Mouse (Mus musculus) limb, embryonic 12.5 days (tissue): Measurements from ENCODE around the gene Aldh1a3. TPM values are rescaled to one million over a fixed set of nuclear protein-coding genes. Genes with fewer than 3 reads are reported as not detected.

ENCODE experiments used
- ATAC-seq: fragments of 200-750 bp; cut with Nextera tagmentation; 2 replicates; pipeline ENCODE4 v1.8.0; 2017; ENCODE audit warnings: low read depth, moderate TSS enrichment; ENCODE audit not compliant: insufficient number of reproducible peaks, insufficient read depth, low FRiP score, low TSS enrichment
- H3K27ac ChIP-seq: fragments of 300-500 bp; sonication (generic); 2 replicates; pipeline ENCODE4 v1.5.1; 2016; ENCODE audit warnings: mild to moderate bottlenecking, moderate library complexity
- H3K27me3 ChIP-seq: fragments of 300-500 bp; sonication (generic); 2 replicates; pipeline ENCODE4 v1.6.1; 2016; ENCODE audit warnings: mild to moderate bottlenecking, moderate library complexity
- H3K36me3 ChIP-seq: fragments of 300-500 bp; sonication (generic); 2 replicates; pipeline ENCODE4 v1.6.1; 2016; ENCODE audit warnings: mild to moderate bottlenecking, moderate library complexity
- H3K4me1 ChIP-seq: fragments of 300-500 bp; sonication (generic); replicated peaks from 2 replicates; pipeline ENCODE4 v1.6.1; 2016
- H3K4me2 ChIP-seq: fragments of 300-500 bp; sonication (generic); 2 replicates; pipeline ENCODE4 v1.6.1; 2016; ENCODE audit warnings: mild to moderate bottlenecking, moderate library complexity
- H3K4me3 ChIP-seq: fragments of 300-500 bp; sonication (generic); replicated peaks from 2 replicates; pipeline ENCODE4 v1.5.1; 2016; ENCODE audit warnings: mild to moderate bottlenecking
- H3K9ac ChIP-seq: fragments of 300-500 bp; sonication (generic); replicated peaks from 2 replicates; pipeline ENCODE4 v1.6.1; 2016; ENCODE audit warnings: mild to moderate bottlenecking, moderate library complexity
- H3K9me3 ChIP-seq: fragments of 300-500 bp; sonication (generic); 2 replicates; pipeline ENCODE4 v1.6.1; 2016; ENCODE audit warnings: mild to moderate bottlenecking, moderate library complexity
- WGBS: fragments of 180-500 bp; shearing (Covaris S2); methylation state at CpG from one replicate; pipeline ENCODE4 v1.1.7; 2016; 5-methylcytosine and 5-hydroxymethylcytosine counted together
- polyA plus RNA-seq: library from polyadenylated mRNA; unstranded; fragments of >200 nt; fragmentation: Nextera tagmentation; extraction: Ambion mirVana; gene quantifications from 2 replicates; pipeline ENCODE4 v1.2.1, GENCODE M21; 2016

Aldh1a3 gene
- polyA plus RNA-seq, 1 experiment from 2014 or later = 6.8 TPM

DNA sequence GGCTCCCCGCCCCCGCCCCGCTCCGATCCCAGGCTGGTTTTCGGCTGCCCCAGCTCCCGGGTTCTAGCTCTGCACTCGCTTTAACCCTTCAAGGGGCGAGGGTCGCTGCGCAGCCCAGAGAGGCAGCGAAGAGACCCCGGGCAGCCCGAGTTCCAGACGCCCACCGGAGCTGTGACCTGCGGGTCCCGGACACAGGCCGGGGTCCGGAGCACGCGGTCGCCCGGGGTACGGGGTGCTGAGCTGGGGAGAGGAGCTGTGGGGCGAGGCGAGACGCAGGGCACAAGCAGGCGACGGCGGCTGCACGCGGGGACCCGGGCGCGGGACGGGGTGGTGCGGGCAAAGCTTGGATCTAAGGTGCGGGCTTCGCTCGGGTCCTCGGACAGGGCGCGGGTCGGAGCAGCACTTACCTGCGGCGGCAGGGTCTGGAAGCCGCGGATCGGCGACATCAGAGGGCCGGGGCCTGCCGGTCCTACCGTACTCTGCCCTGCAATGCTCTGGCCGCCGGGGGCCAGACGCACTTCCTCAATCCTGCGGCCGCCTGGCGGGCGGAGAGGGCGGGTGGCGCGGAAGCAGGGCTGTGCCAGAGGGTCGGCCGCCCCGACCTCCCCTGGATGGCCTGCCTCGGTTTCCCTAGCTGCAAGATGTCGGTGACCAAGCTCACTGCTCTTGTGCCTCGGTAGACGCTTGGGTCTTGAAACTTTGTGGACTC, 39.4 kb downstream of the Aldh1a3 start, which contains the start of gene Lrrk1:
Gene Lrrk1, minus strand, starts transcription at position 538 of the 709 bp plus-strand sequence.
- Histone ChIP-seq H3K9me3 (no peaks in the 10 kb centered on the region), H3K27ac (peak within 1 kb of the TSS; percentile 50; the same call in 1 of the 2 replicates), H3K4me1 (peaks cover 38% of the 10 kb centered on the region), H3K36me3 (no peaks in the 10 kb centered on the region), H3K4me3 (peak within 1 kb of the TSS; percentile 70), H3K9ac (peak within 1 kb of the TSS; percentile 91), H3K4me2 (peak within 1 kb of the TSS; percentile 93), H3K27me3 (no peaks in the 10 kb centered on the region)
- ATAC-seq = peak; percentile 64; the same call in 1 of the 2 replicates
- WGBS = under 1% methylated on average over 70 of the region's 70 CpGs

DNA sequence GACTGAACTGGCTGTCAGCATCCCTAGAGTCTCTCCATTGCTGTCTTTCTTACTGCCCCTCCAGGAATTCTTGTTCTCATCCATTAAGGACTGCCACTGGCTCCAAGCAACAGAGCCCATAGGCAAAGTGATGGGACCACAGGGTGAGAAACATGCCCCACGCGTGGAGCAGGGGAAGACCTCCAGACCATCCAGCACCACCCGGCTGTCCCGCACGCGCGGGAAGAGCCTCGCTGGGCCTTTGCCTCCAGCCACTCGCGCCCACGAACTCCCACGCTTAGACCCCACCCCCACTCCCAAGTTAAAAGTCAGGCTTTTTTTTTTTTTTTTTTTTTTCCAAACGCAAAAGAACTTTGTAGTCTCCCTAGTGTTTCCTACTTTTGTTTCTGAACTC, 39.9 kb downstream of the Aldh1a3 start:
- Histone ChIP-seq H3K9ac (peak overlapping the region; percentile 91), H3K4me1 (peaks cover 36% of the 10 kb centered on the region), H3K27me3 (no peaks in the 10 kb centered on the region), H3K4me2 (peak overlapping the region; percentile 93), H3K36me3 (no peaks in the 10 kb centered on the region), H3K9me3 (no peaks in the 10 kb centered on the region), H3K27ac (no peak overlapping the region), H3K4me3 (peak overlapping the region; percentile 70)
- 1% methylated on average over 13 of the region's 13 CpGs for WGBS
- no peak for ATAC-seq

- Histone ChIP-seq H3K9ac (no peak overlapping the region), H3K36me3 (no peaks in the 10 kb centered on the region), H3K4me2 (no peak overlapping the region), H3K4me3 (no peak overlapping the region), H3K4me1 (peaks cover 31% of the 10 kb centered on the region), H3K9me3 (no peaks in the 10 kb centered on the region), H3K27ac (no peak overlapping the region), H3K27me3 (no peaks in the 10 kb centered on the region)
- no peak for ATAC-seq
- 95% methylated on average over 6 of the region's 6 CpGs for WGBS
These were observed 40.9 kb downstream of the Aldh1a3 start for GRCm38 (mm10) chr7:66386411-66386810.

- no peak overlapping the region for H3K4me3 ChIP-seq
- no peak overlapping the region for H3K27ac ChIP-seq
- no peak for ATAC-seq
- H3K36me3 ChIP-seq = no peaks in the 10 kb centered on the region; the same call in 1 of the 2 replicates
- no peaks in the 10 kb centered on the region for H3K27me3 ChIP-seq
- H3K9me3 ChIP-seq = no peaks in the 10 kb centered on the region
- H3K4me1 ChIP-seq = peaks cover 31% of the 10 kb centered on the region
- H3K4me2 ChIP-seq = no peak overlapping the region
- no peak overlapping the region for H3K9ac ChIP-seq
- whole genome bisulfite sequencing = 93% methylated on average over 11 of the region's 12 CpGs
These were observed 41.5 kb downstream of the Aldh1a3 start for GRCm38 (mm10) chr7:66385826-66386225.

DNA sequence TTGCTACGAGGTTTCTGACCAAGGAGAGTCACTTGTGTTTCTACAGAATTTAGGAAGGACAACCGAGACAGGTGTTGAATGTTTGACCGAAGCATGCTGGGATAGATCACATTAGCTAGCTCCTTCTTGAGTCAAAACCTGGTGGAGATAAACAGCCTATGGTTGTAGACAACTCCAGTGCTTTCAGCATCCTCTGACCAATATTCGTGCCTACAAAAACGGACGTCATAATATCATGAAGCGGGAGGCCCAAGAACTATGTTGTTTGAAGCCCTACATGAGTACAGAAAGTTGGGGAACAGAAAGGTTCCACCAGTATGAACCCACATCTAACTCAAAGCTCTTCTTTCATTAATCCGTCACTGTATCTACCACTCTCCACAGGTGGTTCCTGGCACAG, 42.4 kb downstream of the Aldh1a3 start:
- no peak overlapping the region for H3K4me2 ChIP-seq
- H3K36me3 ChIP-seq = no peaks in the 10 kb centered on the region; the same call in 1 of the 2 replicates
- no peak for ATAC-seq
- no peak overlapping the region for H3K27ac ChIP-seq
- no peak overlapping the region for H3K4me3 ChIP-seq
- H3K4me1 ChIP-seq = peaks cover 31% of the 10 kb centered on the region
- 93% methylated on average over 8 of the region's 8 CpGs for WGBS
- no peaks in the 10 kb centered on the region for H3K27me3 ChIP-seq
- H3K9ac ChIP-seq = no peak overlapping the region
- no peaks in the 10 kb centered on the region for H3K9me3 ChIP-seq

DNA sequence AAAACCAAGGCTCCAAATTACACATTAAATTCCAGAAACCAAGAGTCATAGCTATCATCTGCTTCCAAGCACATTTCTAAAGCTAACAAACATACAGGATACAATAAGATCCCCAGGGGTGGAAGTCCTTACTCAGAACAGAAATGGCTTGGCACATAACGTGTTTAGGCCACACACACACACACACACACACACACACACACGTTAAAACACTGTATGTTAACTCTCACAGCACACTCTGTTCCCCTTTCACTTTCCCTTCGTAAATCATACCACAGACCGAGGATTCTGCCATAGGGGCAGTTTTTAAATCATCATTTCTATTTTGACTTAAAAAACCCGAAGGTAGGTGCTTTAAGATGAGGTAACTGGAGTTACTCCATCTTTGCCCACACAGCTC, 43.1 kb downstream of the Aldh1a3 start:
- no peaks in the 10 kb centered on the region; the same call in 1 of the 2 replicates for H3K36me3 ChIP-seq
- no peak overlapping the region for H3K4me2 ChIP-seq

GRCm38 (mm10) chr7:66376560-66376959, 50.8 kb downstream of the Aldh1a3 start:
- Histone ChIP-seq H3K27ac (no peak overlapping the region), H3K9me3 (0 out of 2 replicates have a peak, but pooled peaks cover 2% of the 10 kb centered on the region), H3K27me3 (no peaks in the 10 kb centered on the region), H3K4me1 (no peaks in the 10 kb centered on the region), H3K4me3 (no peak overlapping the region), H3K36me3 (no peaks in the 10 kb centered on the region; the same call in 1 of the 2 replicates), H3K9ac (no peak overlapping the region), H3K4me2 (no peak overlapping the region)
- ATAC-seq = no peak
- WGBS = 79% methylated on average over 10 of the region's 10 CpGs

More for the DNA sequence above, 43.1 kb downstream of the Aldh1a3 start:
- H3K27ac ChIP-seq = no peak overlapping the region
- no peaks in the 10 kb centered on the region for H3K9me3 ChIP-seq
- no peak for ATAC-seq
- H3K4me3 ChIP-seq = no peak overlapping the region
- no peak overlapping the region for H3K9ac ChIP-seq
- H3K27me3 ChIP-seq = no peaks in the 10 kb centered on the region
- H3K4me1 ChIP-seq = peaks cover 31% of the 10 kb centered on the region
- WGBS = 71% methylated on average over 5 of the region's 5 CpGs

GRCm38 (mm10) chr7:66375736-66376135, 51.6 kb downstream of the Aldh1a3 start:
- Histone ChIP-seq H3K4me3 (no peak overlapping the region), H3K27me3 (no peaks in the 10 kb centered on the region), H3K4me2 (no peak overlapping the region), H3K36me3 (no peaks in the 10 kb centered on the region; the same call in 1 of the 2 replicates), H3K9ac (no peak overlapping the region), H3K4me1 (no peaks in the 10 kb centered on the region), H3K9me3 (0 out of 2 replicates have a peak, but pooled peaks cover 2% of the 10 kb centered on the region), H3K27ac (no peak overlapping the region)
- WGBS = 93% methylated on average over 4 of the region's 4 CpGs
- no peak for ATAC-seq

DNA sequence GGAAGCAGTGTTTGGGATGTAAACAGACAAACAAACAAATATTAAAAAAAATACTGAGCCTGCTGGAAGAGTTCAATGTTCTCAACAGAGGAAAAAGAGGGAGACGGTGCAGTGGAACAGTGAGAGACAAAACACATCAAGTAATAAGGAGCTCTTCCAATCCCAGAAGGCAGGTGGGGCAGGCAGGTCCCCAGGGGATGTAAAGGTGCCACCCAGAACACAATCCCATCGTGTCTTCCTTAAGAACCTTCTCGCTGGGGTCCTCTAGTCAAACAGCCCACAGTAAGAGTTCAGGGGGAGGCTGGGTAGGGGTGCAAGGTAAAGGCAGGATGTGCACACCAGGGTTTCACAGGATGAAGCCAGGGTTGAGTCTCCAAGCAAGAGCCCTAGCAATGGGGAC, 53.9 kb downstream of the Aldh1a3 start:
- no peak for ATAC-seq
- 84% methylated on average over 3 of the region's 3 CpGs for WGBS

DNA sequence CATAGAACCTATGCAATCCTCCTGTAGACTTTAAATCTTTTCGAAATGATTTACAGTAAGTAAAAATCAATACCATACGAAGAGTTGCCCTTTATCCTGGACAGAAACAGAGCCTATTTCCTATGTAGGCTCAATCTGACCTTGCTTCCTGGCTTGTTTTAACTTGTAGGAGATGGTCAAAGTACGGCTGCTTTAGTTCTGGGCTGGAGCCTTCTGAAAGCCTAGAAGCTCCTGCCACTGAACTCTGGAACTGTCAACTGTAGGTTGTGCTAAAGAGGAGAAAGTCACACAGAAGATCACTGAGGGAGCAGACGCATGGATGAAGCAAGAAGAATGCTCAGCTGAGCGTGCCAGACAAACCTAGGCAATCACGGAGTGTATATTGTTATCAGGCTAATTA, 56.3 kb downstream of the Aldh1a3 start:
- no peak for ATAC-seq
- H3K27me3 ChIP-seq = no peaks in the 10 kb centered on the region
- no peak overlapping the region for H3K9ac ChIP-seq
- no peak overlapping the region for H3K4me2 ChIP-seq
- H3K36me3 ChIP-seq = no peaks in the 10 kb centered on the region
- 0 out of 2 replicates have a peak, but pooled peaks cover 2% of the 10 kb centered on the region for H3K9me3 ChIP-seq
- H3K27ac ChIP-seq = no peak overlapping the region
- H3K4me3 ChIP-seq = no peak overlapping the region
- peaks cover 6% of the 10 kb centered on the region for H3K4me1 ChIP-seq
- WGBS = 88% methylated on average over 6 of the region's 6 CpGs

More for the DNA sequence above, 53.9 kb downstream of the Aldh1a3 start:
- Histone ChIP-seq H3K27ac (no peak overlapping the region), H3K36me3 (no peaks in the 10 kb centered on the region), H3K9me3 (0 out of 2 replicates have a peak, but pooled peaks cover 2% of the 10 kb centered on the region), H3K27me3 (no peaks in the 10 kb centered on the region), H3K4me2 (no peak overlapping the region), H3K4me1 (peaks cover 6% of the 10 kb centered on the region), H3K9ac (no peak overlapping the region), H3K4me3 (no peak overlapping the region)

GRCm38 (mm10) chr7:66369934-66370445, 57.3 kb downstream of the Aldh1a3 start:
- H3K27ac ChIP-seq = peak overlapping the region; percentile 41; the same call in 1 of the 2 replicates

More at GRCm38 (mm10) chr7:66369934-66370445, 57.3 kb downstream of the Aldh1a3 start:
- 58% methylated on average over 5 of the region's 5 CpGs for WGBS
- ATAC-seq = no peak
- no peaks in the 10 kb centered on the region for H3K36me3 ChIP-seq
- 0 out of 2 replicates have a peak, but pooled peaks cover 2% of the 10 kb centered on the region for H3K9me3 ChIP-seq
- no peak overlapping the region for H3K9ac ChIP-seq
- H3K4me3 ChIP-seq = no peak overlapping the region
- no peaks in the 10 kb centered on the region for H3K27me3 ChIP-seq
- no peak overlapping the region for H3K4me2 ChIP-seq
- H3K4me1 ChIP-seq = peaks cover 6% of the 10 kb centered on the region
